Mouse (Mus musculus): Measurements from ENCODE around the gene Cavin4. TPM values are rescaled to one million over a fixed set of nuclear protein-coding genes. Genes with fewer than 3 reads are reported as not detected.

Gene Cavin4
- 0.15 and 0.19 TPM in 2 replicates for polyA plus RNA-seq (2014; fragmentation: Nextera tagmentation; extraction: Ambion mirVana)

DNA sequence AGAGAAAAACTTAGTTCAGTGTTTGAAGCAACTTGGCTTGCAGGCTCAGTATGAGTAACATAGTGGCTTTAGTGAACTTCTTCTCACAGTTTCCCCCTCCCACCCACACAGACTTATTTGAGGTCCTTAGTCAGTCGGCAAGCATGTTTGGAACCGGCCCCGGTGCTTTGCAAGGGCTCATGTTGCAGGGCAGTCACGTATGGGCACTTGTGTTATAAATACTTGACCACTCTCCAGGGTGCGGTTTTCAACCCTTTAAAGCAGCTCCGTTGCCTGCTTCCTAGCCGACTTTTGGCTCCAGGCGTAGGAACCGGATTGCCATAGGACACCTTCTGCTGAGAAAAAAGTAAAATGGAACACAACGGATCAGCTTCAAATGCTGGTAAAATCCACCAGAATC, at the start of gene Cavin4:
TSS of gene Cavin4 (plus strand) at position 244 of the 400 bp plus-strand sequence.
- Histone ChIP-seq H3K4me1 (replicated peaks; ENCODE audit: control insufficient read depth, insufficient read depth, low read length) (no peaks in the 10 kb centered on the region), H3K4me3 (ENCODE audit: low read depth, low read length) (no peak within 1 kb of the TSS), H3K4me2 (no peak within 1 kb of the TSS), H3K9me3 (ENCODE audit: control insufficient read depth, low read length) (no peaks in the 10 kb centered on the region), H3K36me3 (ENCODE audit: control insufficient read depth, insufficient read depth, low read length) (peaks cover 2% of the 10 kb centered on the region; the same call in 1 of the 2 replicates), H3K27ac (ENCODE audit: low read depth, low read length) (no peak within 1 kb of the TSS), H3K27me3 (replicated peaks; ENCODE audit: control insufficient read depth, insufficient read depth, low read length) (no peaks in the 10 kb centered on the region), H3K9ac (ENCODE audit: low read depth, low read length) (no peak within 1 kb of the TSS)
- WGBS: 94% methylated on average over 10 of the region's 10 CpGs
- DNase-seq (ENCODE audit: low spot score): no peak
- ATAC-seq (replicated peaks; ENCODE audit: low FRiP score): no peak

DNA sequence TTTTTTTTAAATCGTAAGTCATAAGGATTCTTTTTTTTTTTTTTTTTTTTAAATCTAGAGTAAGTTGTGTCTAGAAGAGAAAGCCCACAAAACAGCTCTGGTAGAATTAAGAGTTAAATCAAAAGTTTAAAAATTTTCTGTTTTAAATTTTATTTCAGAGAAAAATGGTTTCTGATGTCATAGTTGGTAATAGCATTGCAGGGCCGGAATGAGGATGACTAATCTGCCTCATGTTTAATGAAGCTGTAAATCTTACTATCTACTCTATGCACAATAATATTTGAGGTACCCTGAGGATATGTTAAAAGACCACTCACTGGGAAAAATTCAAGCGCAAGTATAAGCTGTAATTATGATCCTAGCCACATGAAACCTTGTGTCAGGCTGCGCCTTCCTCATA, 47.8 kb upstream of the Cavin4 start:
- ATAC-seq (replicated peaks; ENCODE audit: low FRiP score) (no peak), DNase-seq (ENCODE audit: low spot score) (no peak)
- Histone ChIP-seq H3K36me3 (ENCODE audit: control insufficient read depth, insufficient read depth, low read length) (peaks cover 4% of the 10 kb centered on the region; the same call in 1 of the 2 replicates), H3K4me2 (no peak overlapping the region), H3K27ac (ENCODE audit: low read depth, low read length) (no peak overlapping the region), H3K9me3 (ENCODE audit: control insufficient read depth, low read length) (no peaks in the 10 kb centered on the region), H3K4me1 (replicated peaks; ENCODE audit: control insufficient read depth, insufficient read depth, low read length) (no peaks in the 10 kb centered on the region), H3K4me3 (ENCODE audit: low read depth, low read length) (no peak overlapping the region), H3K9ac (ENCODE audit: low read depth, low read length) (no peak overlapping the region), H3K27me3 (replicated peaks; ENCODE audit: control insufficient read depth, insufficient read depth, low read length) (no peaks in the 10 kb centered on the region)
- 91% methylated on average over 4 of the region's 4 CpGs for whole genome bisulfite sequencing

DNA sequence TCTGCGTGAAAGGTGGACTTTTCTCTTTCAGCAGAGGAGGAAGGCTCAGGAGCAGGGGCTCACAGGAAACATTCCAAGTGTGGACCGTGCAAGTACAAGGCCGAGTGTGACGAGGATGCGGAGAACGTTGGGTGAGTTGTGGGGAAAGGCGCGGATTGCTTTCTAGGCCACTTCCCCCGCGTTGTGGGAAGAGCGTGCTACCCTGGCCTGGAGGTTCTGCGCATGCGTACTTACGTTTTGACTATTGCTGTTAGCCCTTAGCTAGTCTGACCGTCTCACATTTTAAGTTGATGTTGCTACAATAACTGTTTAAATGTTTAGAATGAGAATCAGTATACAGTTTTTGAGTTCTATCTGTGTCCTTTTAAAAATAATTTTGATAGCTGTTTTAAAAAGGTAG, 46.1 kb upstream of the Cavin4 start:
- H3K36me3 ChIP-seq (ENCODE audit: control insufficient read depth, insufficient read depth, low read length): peaks cover 4% of the 10 kb centered on the region; the same call in 1 of the 2 replicates
- H3K27me3 ChIP-seq (replicated peaks; ENCODE audit: control insufficient read depth, insufficient read depth, low read length): no peaks in the 10 kb centered on the region
- H3K4me3 ChIP-seq (ENCODE audit: low read depth, low read length): no peak overlapping the region
- ATAC-seq (replicated peaks; ENCODE audit: low FRiP score) (no peak), DNase-seq (ENCODE audit: low spot score) (no peak)
- no peak overlapping the region for H3K27ac ChIP-seq (ENCODE audit: low read depth, low read length)
- H3K4me2 ChIP-seq: no peak overlapping the region
- H3K4me1 ChIP-seq (replicated peaks; ENCODE audit: control insufficient read depth, insufficient read depth, low read length): no peaks in the 10 kb centered on the region
- WGBS: 95% methylated on average over 15 of the region's 15 CpGs
- no peaks in the 10 kb centered on the region for H3K9me3 ChIP-seq (ENCODE audit: control insufficient read depth, low read length)
- H3K9ac ChIP-seq (ENCODE audit: low read depth, low read length): no peak overlapping the region

DNA sequence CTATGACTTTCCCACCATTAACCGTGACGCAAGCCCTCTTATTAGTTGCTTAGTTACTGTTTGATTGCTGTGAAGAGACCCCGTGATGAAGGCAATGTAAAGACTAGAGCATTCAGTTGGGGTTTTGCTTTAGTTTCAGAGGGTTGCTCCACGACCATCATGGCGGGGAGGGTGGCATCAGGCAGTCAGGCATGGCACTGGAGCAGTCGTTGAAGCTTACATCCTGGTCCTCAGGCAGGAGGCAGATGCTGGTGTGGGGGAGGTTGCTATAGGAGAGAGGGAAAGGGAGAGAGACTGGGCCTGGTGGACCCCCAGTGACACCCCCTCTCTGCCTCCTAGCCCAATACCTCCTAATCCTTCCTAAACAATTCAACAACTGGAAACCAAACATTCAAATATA, 43.2 kb upstream of the Cavin4 start:
- ATAC-seq (replicated peaks; ENCODE audit: low FRiP score): no peak
- H3K36me3 ChIP-seq (ENCODE audit: control insufficient read depth, insufficient read depth, low read length): peaks cover 4% of the 10 kb centered on the region; the same call in 1 of the 2 replicates

DNA sequence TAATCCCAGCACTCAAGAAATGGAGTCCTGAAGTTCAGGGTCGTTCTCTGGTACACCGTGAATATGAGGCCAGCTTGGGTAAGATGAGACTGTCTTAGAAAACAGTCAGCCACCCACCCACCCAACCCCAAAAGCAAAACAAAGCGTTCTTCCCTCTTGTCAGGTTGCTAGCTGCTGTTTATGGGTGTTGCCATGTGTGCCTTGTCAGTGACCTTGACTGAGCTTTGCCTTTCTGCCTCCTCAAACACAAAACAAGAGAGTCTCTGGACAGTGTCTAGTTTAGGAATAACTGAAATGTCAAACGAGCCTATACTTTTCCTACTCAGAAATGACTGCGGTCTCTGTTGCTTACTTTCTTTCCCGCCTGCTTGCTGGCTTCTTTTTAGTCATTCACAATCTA, 41.1 kb upstream of the Cavin4 start:
- H3K4me1 ChIP-seq (replicated peaks; ENCODE audit: control insufficient read depth, insufficient read depth, low read length): no peaks in the 10 kb centered on the region
- H3K27ac ChIP-seq (ENCODE audit: low read depth, low read length): no peak overlapping the region
- no peak for ATAC-seq (replicated peaks; ENCODE audit: low FRiP score)
- H3K27me3 ChIP-seq (replicated peaks; ENCODE audit: control insufficient read depth, insufficient read depth, low read length): no peaks in the 10 kb centered on the region
- no peaks in the 10 kb centered on the region for H3K9me3 ChIP-seq (ENCODE audit: control insufficient read depth, low read length)
- H3K4me3 ChIP-seq (ENCODE audit: low read depth, low read length): no peak overlapping the region
- peaks cover 4% of the 10 kb centered on the region; the same call in 1 of the 2 replicates for H3K36me3 ChIP-seq (ENCODE audit: control insufficient read depth, insufficient read depth, low read length)
- no peak overlapping the region for H3K4me2 ChIP-seq
- 83% methylated on average over 6 of the region's 6 CpGs for WGBS
- H3K9ac ChIP-seq (ENCODE audit: low read depth, low read length): no peak overlapping the region
- no peak for DNase-seq (ENCODE audit: low spot score)

More for the DNA sequence above, 43.2 kb upstream of the Cavin4 start:
- Histone ChIP-seq H3K4me3 (ENCODE audit: low read depth, low read length) (no peak overlapping the region), H3K4me2 (no peak overlapping the region), H3K4me1 (replicated peaks; ENCODE audit: control insufficient read depth, insufficient read depth, low read length) (no peaks in the 10 kb centered on the region), H3K27ac (ENCODE audit: low read depth, low read length) (no peak overlapping the region), H3K9ac (ENCODE audit: low read depth, low read length) (no peak overlapping the region), H3K27me3 (replicated peaks; ENCODE audit: control insufficient read depth, insufficient read depth, low read length) (no peaks in the 10 kb centered on the region), H3K9me3 (ENCODE audit: control insufficient read depth, low read length) (no peaks in the 10 kb centered on the region)
- 92% methylated on average over 6 of the region's 6 CpGs for WGBS
- DNase-seq (ENCODE audit: low spot score): no peak

DNA sequence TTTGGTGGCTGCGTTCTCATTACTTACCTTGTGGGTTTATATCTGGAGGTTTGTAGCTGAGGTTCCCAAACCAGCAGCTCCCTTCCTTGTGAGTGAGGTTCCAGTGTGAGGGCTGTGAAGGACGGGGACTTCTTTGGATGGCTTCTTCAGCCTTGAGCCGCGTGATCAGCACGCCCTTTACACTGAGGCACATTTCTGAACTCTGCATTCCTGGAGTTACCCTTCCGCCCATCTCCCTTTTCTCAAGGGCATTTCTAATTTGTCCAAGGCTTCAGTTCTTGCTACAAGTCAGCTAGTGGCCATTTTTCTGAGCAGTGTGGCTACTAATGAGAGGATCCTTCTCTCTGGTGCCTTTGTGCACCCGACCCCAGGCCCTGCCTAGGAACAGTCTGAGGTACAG, 40.4 kb upstream of the Cavin4 start:
- H3K9me3 ChIP-seq (ENCODE audit: control insufficient read depth, low read length): no peaks in the 10 kb centered on the region
- H3K27ac ChIP-seq (ENCODE audit: low read depth, low read length): no peak overlapping the region
- no peaks in the 10 kb centered on the region for H3K4me1 ChIP-seq (replicated peaks; ENCODE audit: control insufficient read depth, insufficient read depth, low read length)
- ATAC-seq (replicated peaks; ENCODE audit: low FRiP score): no peak
- no peak for DNase-seq (ENCODE audit: low spot score)
- 90% methylated on average over 7 of the region's 7 CpGs for WGBS
- peaks cover 4% of the 10 kb centered on the region; the same call in 1 of the 2 replicates for H3K36me3 ChIP-seq (ENCODE audit: control insufficient read depth, insufficient read depth, low read length)
- no peak overlapping the region for H3K4me2 ChIP-seq
- H3K4me3 ChIP-seq (ENCODE audit: low read depth, low read length): no peak overlapping the region
- H3K9ac ChIP-seq (ENCODE audit: low read depth, low read length): no peak overlapping the region
- H3K27me3 ChIP-seq (replicated peaks; ENCODE audit: control insufficient read depth, insufficient read depth, low read length): no peaks in the 10 kb centered on the region

DNA sequence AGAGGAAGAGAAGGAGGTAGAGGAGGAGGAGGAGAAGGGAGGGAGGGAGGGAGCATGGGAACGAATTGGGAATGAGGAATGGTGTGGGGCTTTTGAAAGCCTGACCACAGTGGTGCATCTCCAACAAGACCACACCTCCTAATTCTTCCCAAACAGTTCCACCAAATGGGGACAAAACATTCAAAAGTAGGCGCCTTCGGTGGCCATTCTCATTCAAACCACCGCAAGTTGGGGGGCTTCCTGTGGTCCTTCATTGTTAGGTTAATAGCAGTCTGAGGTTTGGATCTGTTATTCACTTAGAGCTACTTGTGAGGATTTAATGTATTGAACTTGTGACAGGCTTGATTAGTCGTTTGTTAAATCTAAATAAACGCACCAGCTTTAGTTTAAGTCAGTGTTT, 38.4 kb upstream of the Cavin4 start:
- no peaks in the 10 kb centered on the region for H3K27me3 ChIP-seq (replicated peaks; ENCODE audit: control insufficient read depth, insufficient read depth, low read length)

DNA sequence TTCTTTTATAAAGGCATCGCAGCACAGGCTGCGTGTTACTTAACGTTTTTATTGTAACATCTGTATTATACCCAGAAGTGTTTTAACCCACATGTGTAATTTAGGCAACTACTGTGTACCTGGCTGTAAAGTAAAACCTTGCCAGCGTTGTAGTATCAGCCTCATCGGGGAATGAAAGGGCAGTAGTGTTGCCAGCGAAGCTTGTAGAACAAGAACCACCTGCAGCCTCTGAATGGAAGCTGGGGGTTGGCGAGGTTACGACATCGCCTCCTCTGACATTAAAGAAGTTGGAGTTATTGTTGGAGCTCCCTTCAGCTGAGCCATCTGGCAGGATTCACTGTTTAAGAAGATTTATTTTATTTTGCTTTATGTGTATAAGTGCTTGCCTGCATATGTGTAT, 37.5 kb upstream of the Cavin4 start:
- WGBS: 89% methylated on average over 9 of the region's 9 CpGs
- Histone ChIP-seq H3K27ac (ENCODE audit: low read depth, low read length) (no peak overlapping the region), H3K9me3 (ENCODE audit: control insufficient read depth, low read length) (no peaks in the 10 kb centered on the region), H3K4me1 (replicated peaks; ENCODE audit: control insufficient read depth, insufficient read depth, low read length) (no peaks in the 10 kb centered on the region), H3K27me3 (replicated peaks; ENCODE audit: control insufficient read depth, insufficient read depth, low read length) (no peaks in the 10 kb centered on the region), H3K9ac (ENCODE audit: low read depth, low read length) (no peak overlapping the region), H3K36me3 (ENCODE audit: control insufficient read depth, insufficient read depth, low read length) (0 out of 2 replicates have a peak, but pooled peaks cover 5% of the 10 kb centered on the region), H3K4me2 (no peak overlapping the region), H3K4me3 (ENCODE audit: low read depth, low read length) (no peak overlapping the region)
- DNase-seq (ENCODE audit: low spot score) (no peak), ATAC-seq (replicated peaks; ENCODE audit: low FRiP score) (no peak)

More for the DNA sequence above, 38.4 kb upstream of the Cavin4 start:
- ATAC-seq (replicated peaks; ENCODE audit: low FRiP score) (no peak), DNase-seq (ENCODE audit: low spot score) (no peak)
- no peak overlapping the region for H3K9ac ChIP-seq (ENCODE audit: low read depth, low read length)
- no peaks in the 10 kb centered on the region for H3K4me1 ChIP-seq (replicated peaks; ENCODE audit: control insufficient read depth, insufficient read depth, low read length)
- WGBS: 84% methylated on average over 6 of the region's 6 CpGs
- H3K9me3 ChIP-seq (ENCODE audit: control insufficient read depth, low read length): no peaks in the 10 kb centered on the region
- no peak overlapping the region for H3K4me2 ChIP-seq
- no peak overlapping the region for H3K27ac ChIP-seq (ENCODE audit: low read depth, low read length)
- H3K4me3 ChIP-seq (ENCODE audit: low read depth, low read length): no peak overlapping the region
- peaks cover 8% of the 10 kb centered on the region; the same call in 1 of the 2 replicates for H3K36me3 ChIP-seq (ENCODE audit: control insufficient read depth, insufficient read depth, low read length)

DNA sequence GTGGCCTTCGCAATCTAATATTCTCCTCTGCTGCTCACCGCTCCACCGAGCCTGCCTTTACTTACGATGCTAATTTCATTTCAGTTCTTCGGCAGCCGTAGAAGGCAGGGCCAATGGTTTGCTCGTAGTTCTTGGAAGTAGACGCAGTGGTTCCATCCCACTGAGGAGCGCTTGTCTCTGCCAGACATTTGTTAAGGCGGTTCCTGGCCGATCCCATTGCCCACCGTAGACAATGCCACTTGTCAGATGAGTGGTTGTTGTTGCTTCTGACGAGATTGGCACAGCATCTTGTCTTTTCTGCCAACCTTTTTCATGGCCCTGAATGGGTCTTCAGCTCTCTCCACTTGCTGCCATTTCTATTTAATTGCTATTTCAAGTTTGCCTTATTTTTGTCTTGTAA, 33.9 kb upstream of the Cavin4 start:
- Histone ChIP-seq H3K27me3 (replicated peaks; ENCODE audit: control insufficient read depth, insufficient read depth, low read length) (no peaks in the 10 kb centered on the region), H3K27ac (ENCODE audit: low read depth, low read length) (no peak overlapping the region), H3K36me3 (ENCODE audit: control insufficient read depth, insufficient read depth, low read length) (0 out of 2 replicates have a peak, but pooled peaks cover 5% of the 10 kb centered on the region), H3K9ac (ENCODE audit: low read depth, low read length) (no peak overlapping the region), H3K9me3 (ENCODE audit: control insufficient read depth, low read length) (no peaks in the 10 kb centered on the region), H3K4me3 (ENCODE audit: low read depth, low read length) (no peak overlapping the region), H3K4me2 (no peak overlapping the region), H3K4me1 (replicated peaks; ENCODE audit: control insufficient read depth, insufficient read depth, low read length) (no peaks in the 10 kb centered on the region; the same call in 1 of the 2 replicates)
- WGBS: 93% methylated on average over 13 of the region's 13 CpGs
- ATAC-seq (replicated peaks; ENCODE audit: low FRiP score) (no peak), DNase-seq (ENCODE audit: low spot score) (no peak)
